Mouse (Mus musculus) retina, adult 2 months (tissue): Measurements from ENCODE around the gene Ikzf2.

Experiments used
- DNase-seq: peaks from one replicate; pipeline ENCODE4 v3.0.0-alpha.2; 2012; ENCODE audit warnings: low read depth, low spot score

The Ikzf2 gene

DNA sequence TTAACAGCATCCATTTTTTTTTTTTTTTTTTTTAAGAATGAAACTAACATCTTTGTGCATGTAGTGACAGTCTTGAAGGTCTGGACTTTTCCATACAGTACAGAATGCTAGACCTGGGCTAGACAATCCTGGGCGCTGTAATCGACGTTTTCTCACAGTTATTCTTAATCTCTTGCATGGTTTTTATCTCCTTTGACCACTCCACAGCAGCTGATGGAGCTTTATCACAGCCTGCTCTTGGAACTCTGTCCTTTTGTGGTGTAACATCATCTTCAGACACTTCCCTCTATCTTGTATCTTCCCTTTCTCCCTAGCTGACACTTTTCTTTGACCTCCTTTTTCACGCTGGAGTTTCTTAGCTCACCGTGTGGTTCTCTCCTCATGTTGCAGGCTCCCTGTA lies 170.9 kb downstream of the Ikzf2 start:
- no peak for DNase-seq

DNA sequence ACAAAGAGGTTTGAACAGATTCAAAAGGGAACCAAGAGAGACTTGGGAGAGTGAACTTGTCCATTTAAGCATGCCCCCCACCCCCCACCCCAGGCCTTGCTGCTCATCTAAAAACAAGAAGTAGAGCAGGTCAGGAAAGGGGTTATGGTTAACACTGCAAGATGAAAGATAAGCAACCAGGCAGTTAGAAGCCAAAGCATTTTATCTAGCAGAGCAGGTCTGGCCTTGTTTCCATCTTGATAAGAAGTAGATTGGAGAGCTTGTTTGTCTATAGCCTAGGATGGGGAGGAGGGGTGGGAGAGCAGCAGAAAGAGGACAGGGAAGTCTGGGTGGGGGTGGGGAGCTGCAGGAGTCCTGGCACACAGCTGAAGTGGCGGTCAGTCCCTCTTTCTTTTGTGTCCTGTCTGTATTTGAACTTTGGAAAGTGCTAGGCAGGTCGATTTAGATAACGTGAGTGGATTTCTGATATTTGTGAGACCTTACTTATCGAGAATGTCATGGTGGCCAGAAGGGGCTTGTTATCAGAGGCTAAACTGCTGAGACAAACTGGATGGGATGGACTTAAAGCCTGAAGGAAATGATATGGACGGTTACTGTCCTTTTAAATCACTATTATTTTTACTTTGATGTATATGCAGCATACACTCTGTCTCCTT lies 173.3 kb downstream of the Ikzf2 start:
- DNase-seq = no peak

DNA sequence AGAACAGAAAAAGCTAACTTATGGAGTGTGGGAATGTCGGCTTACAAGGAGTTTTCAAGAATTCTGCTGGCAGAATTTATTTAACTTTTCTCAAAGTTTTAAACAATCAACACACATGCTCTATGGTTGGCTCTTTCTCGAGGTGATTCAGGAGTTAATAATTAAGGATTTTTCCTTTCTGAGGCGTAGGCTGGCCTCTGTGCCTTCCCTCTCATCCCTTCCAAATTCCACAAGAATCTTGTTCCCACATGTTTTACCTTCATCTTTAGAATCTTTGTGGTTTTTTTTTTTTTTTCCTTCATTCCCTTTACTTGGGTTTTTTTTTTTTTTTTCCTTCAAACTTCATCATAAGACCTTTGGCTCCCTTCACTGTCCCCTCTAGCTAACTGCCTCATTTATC lies 178.8 kb downstream of the Ikzf2 start:
- no peak for DNase-seq

DNA sequence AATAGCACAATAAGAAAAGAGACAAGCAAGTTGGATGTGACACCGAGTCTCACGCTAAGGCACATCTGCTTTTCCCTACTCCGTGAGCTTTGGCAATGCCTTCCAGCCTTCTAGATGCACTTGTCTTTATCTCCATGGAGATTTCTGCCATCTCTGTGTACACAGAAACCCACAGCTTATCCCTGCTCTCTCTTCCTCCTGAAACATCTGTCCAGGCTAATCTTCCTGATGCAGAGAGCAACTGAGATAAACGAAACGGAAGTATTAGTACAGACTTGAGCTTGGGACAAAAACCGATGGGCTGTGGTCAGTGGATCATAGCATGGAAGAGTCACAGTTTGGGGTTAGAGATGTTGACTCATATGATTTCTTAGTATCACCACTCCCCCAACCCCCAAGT lies 179.5 kb downstream of the Ikzf2 start:
- no peak for DNase-seq

DNA sequence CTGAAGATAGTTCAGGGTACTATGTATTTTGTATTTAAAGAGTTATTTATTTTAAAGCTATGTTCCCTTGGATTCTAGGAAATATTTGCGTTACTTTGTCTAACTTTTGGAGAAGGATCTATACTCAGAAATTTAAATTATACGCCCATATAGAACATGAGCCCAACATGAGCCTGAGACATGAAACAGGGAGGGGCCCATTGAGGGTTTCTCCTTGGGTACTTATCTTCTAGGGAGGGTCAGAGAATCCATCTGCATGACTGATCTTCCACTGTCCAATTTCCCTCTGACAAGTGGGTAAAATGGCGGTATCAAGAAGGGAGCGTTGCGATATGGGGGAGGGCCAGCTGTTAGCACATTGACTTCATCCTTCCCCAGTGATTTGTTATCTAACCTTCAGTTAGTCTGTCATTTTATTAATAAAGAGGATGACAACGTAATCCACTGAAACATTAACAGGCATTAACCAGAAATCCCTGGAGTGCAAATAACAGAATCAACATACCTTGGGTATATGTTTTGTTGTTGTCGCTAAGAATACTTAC lies 180.4 kb downstream of the Ikzf2 start:
- no peak for DNase-seq

DNA sequence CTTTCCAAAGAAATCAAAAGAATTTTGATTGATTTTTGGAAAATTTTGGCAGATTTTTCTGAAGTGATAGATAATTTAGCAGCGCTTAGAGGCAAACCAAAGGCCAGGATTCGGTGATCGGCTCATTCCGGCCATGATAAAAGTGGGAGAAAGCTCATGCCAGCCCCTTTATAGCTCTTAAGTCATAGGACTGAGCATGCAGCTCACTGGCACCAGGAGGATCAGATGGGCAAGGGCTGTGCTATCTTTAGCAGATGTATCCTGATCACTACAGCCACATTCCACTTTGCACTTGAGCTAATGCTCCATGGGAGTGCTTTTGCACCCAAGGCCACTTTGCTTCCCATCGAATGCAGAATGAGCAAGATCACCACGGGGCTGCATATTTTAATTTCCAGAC lies 181.0 kb downstream of the Ikzf2 start:
- DNase-seq = no peak

DNA sequence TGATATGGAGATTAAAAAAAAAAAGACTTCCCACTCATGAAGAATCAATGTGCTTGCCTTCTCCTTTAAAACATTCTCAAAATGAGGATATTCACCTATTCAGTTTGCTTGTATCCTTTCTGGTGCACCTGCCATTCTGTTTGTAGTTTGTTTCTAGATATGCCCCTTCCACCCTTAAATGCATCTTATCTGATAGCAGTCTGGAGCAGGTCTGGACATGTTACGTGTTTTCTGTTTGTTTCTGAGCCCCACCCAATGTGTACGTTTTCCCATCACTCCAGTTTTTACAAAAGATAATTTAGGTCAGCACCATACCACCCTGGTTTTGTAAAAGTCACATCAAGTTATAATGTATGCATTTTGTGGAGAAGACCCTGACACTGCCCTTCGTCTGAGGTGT lies 186.7 kb downstream of the Ikzf2 start:
- no peak for DNase-seq

DNA sequence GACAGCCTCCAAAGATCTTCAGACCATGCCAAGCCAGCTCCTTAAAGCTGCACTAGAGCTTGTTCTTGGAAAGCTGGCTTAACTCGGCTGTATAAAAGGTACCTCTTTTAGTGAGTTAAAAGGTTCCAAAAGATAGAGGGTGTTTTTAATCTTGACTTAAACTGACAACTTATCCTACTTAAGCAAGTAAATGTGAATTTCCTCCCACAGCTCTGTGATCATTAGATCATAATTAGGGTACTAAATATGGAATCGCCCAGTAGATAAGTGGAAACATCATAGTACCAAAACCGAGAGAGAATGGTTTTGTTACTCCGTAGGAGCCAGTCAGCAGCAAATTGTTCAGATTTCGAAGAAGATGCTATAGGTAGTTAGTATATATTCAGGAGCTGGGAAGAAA lies 187.4 kb downstream of the Ikzf2 start:
- DNase-seq = no peak

DNA sequence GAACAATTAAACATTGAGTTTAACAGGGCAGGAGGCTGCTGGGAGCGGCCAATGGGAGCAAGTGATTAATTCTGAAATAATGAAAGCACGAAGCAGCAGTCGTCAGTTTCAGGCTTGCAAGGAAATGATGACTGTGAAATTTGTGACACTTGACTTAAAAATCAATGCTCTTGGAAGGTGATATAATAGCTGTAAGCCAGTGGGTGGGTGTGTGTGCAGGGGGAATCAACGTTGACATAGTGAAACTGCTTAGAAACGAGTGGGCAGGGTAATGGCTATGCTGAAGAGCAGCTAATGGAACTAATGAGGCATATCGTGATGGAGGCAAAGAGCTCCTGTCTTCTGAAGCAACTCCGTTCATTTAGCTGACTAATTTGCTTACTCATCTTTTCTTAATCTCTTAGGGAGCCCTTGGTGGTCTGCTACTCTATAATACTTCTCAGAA lies 188.2 kb downstream of the Ikzf2 start:
- DNase-seq = no peak

DNA sequence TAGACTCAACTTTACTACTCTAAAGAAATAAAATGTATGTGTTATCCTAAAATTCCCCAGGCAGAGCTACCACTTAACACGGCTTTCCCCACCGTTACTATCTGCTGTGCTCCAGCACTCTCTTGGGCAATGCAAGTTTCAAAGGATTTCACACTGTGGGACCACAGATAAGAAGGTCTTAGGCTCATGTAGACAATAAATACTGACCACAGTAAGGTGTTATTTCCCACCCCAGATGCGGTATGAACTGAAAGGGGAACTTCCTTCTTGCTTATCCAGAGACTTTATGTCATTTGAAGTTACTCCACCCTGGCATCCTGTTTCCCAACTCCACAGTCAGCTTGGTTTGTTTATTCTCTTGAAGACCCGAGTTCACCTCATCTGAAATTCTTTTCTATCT lies 191.0 kb downstream of the Ikzf2 start:
- DNase-seq = no peak

DNA sequence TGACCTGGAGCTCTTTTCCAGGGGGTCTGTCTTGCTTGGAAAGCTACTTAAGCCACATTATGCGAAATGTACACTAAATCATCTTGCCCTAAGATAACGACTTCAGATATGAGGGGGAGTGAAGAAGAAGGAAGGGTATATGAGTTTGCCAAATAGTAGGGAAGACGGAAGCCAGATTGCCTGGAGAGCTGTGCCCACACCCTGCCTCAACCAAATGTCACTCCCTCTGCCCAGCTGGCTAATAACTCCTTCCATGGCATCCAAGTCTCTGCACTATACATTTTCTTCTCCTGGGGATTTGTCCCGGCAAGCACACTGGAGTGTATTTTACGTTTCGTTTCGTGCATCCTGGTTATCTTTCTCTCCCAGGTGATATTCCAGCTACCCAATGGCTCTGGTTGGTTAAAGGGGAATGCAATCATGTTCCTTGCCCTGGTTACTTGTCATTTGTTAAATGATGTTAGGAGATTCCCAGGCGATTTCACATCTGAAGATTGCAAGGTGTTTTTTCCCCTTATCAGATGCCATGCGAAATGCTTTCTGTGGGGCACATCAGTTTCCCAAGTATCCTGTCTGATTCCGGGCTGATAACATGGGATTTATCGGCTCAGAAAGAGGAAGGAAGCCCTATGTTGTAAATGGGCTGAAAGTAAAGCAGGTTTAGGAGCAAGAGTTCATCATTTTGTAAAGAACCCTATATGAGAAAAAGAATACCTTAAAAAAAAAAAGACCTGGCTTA lies 193.6 kb downstream of the Ikzf2 start:
- no peak for DNase-seq

DNA sequence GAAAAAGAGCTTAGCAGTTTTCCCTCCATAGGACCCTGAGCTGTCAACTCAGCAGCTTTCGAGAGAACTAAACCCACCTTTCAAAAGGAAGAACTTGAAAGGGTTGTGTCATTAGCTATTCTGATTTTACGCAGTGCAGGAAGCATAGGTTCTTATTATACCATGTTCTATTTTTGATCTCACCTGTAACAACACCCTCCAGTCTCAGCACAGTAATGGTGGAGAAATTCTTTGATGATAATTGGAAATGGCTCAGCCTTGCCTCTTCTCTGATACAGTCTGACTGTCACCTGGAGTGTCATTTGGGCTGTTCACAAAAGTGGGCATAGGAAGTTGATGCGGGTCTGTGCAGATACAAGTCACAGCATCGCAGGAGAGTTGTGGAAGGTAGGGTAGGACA lies 195.0 kb downstream of the Ikzf2 start:
- DNase-seq = no peak

DNA sequence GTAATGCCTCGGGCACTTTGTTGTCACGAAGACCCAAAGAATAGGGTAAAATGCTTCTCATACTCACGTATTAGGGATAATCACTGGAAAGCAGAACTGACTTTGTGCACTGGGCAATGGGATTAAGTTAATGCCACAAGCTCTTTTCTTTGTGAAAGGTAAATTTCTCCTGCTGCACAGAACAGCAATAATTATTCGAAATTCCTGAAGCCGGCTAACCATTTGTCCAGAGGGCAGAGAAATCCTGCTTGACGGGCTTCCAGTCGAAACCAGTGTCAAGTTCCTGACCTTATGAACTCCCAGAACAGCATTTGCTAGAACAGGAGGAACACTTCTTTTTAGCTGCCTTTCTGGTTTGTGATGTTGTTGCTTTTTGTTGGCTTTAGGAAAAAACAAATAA lies 198.0 kb downstream of the Ikzf2 start:
- no peak for DNase-seq

DNA sequence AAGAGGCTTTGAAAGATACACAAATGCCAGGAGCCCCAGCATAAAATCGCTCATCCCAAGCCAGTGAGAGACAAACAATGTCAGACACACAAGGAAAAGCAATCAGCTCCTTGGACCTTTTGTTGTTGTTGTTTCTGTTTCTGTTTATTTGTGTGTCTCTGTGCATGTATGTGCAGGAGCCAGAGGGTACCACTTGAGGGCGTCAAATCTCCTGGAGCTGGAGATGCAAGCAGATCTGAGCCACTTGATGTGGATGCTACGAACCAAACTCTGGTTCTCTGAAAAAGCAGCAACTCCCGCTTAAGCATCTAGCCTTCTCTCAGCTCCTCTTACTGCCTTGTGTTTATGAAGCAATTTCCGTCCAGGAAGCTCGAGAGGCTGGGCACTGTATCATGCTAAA lies 198.4 kb downstream of the Ikzf2 start:
- DNase-seq = no peak
